Mouse (Mus musculus): ENCODE measurements around the gene Reep3.

The Reep3 gene

GRCm38 (mm10) chr10:67111044-67111798, 14.5 kb upstream of the Reep3 start:
- no peak for DNase-seq (ENCODE audit: low spot score in 2 of 2)

GRCm38 (mm10) chr10:67109635-67110034, 12.9 kb upstream of the Reep3 start:
- no peak for DNase-seq (ENCODE audit: low spot score in 2 of 2)

GRCm38 (mm10) chr10:67108096-67108495, 11.4 kb upstream of the Reep3 start:
- no peak for DNase-seq (ENCODE audit: low spot score in 2 of 2)

DNA sequence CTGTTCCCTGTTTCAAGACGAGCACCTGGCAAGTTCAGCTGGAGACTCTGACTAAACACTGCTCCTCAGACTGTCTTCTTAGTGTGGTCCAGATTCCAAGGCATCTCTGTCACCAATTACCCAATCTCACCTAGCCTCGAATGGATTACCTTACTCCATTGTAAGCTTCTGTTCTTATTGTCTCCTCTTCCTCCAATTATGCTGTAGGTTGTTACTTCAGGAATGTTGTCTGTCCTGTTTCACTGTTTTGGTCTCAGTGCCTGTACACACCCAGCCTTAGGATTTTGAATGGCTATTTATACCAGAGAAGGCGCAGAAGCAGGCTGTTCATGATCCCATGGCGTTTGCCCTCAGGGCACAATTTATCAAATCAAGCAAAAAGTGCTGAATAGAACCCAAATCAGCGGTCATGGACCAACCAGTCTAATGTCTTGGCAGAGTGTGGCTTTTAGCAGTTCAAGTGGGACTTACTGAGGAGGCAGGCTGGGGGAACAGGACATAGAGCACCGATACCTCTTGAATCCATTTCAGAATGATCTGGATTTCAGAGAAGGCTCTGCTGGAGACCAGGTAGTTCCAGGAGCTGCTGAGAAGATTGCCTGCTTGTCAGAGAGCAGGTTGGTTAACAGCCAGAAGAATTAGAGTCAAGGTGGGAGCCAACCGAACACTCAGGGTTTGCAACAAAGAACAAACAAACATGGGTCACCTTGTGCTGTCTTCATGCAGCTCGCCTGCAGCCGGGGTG, 10.4 kb upstream of the Reep3 start:
- DNase-seq (ENCODE audit: low spot score in 2 of 2), result no peak

DNA sequence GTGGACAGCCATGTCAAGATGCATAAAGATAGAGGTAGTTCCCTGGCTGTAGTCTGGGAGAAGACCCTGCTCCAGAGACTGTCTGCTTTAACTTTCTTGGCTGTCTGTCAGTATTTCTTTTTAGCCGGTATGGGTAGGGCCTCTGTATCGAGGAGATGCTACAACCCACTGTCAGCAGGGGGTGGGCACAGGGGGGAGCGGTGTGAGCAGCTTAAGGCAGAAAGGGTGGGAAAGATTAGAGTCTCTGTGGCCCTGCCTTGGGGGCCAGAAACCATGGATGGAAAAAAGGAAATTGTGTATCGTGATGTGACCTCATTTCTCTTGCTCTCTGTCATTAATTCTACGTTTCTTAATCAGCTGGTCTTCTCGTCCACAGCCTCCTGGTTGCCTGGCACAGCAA, 9.7 kb upstream of the Reep3 start:
- no peak for DNase-seq (ENCODE audit: low spot score in 2 of 2)

DNA sequence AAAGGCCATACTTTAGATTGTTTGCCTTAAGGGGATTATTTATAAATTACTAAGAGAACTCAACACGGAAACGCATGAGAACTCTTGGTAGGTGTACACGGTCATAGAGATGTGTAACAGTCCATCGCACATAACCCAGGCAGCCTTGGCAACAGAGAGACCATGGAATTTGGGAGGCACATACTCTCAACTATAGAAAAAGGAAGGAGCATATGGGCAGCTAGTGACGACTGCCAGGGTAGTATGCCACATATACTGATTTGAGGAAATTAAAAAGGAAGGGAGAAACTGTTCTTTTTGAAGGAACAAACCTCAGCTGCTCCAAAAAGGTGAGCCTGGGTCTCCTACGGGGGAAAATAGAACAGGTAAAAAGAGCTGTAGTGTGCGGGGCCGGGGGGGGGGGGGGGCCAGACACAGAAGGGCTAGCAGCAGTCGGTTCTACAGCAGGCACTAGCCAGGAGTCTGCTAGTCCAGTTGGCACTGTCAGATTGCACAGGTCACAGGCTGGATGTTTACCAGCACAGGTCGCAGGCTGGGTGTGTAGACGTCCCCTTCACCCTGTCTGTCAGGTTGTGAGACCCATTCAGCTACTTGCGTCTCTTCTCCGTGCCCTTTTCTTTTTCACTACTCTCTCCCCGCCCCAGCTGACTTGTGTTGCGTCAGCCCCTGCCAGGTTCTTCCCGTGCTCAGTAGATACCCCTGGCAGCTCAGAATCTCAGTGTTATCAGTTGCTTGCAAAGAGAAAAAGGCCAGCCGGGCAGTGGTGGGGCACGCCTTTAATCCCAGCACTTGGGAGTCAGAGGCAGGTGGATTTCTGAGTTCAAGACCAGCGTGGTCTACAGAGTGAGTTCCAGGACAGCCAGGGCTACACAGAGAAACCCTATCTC, 8.8 kb upstream of the Reep3 start:
- DNase-seq (ENCODE audit: low spot score in 2 of 2), result no peak

DNA sequence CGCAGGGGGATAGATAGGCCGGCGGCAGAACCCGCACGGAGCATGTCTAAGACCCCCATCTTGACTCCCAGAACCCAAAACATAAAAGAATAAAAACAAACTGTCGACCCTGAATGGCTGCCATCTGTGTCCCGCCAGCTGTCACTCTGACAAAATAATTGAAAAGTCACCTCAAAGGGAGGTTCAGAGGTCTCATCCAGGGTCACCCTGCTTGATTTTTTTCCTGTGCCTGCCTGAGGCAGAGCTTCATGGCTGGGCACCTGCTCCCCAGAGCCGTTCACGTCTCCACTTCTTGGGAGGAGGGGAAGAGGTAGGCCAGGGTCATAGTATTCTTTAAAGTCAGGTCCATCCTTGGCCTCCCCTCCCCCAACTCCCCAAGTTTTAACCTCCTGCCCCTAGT, 7.8 kb upstream of the Reep3 start:
- DNase-seq (ENCODE audit: low spot score in 2 of 2), result no peak

DNA sequence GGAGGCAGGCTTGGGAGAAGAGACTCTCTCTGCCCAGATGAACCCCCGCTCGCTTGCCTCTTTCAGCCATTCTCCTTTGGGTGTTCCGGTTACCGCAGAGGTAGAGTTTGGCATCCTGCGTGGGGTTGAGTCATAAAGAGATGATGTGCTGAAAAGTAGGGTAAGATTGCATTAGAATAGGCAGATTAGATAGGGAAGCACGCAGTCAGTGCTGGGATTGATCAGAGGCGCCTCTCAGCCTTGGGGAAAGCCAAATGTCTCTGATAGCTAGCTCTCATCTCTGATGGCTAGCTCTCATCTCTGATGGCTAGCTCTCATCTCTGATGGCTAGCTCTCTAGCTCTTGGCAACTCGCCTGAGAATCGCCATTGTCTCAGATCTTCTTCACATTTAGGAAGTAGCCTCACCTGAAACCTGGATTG, 4.1 kb upstream of the Reep3 start:
- DNase-seq (ENCODE audit: low spot score in 2 of 2), result no peak

- no peak for DNase-seq (ENCODE audit: low spot score in 2 of 2)
Measured at GRCm38 (mm10) chr10:67100011-67100661, 3.4 kb upstream of the Reep3 start.

DNA sequence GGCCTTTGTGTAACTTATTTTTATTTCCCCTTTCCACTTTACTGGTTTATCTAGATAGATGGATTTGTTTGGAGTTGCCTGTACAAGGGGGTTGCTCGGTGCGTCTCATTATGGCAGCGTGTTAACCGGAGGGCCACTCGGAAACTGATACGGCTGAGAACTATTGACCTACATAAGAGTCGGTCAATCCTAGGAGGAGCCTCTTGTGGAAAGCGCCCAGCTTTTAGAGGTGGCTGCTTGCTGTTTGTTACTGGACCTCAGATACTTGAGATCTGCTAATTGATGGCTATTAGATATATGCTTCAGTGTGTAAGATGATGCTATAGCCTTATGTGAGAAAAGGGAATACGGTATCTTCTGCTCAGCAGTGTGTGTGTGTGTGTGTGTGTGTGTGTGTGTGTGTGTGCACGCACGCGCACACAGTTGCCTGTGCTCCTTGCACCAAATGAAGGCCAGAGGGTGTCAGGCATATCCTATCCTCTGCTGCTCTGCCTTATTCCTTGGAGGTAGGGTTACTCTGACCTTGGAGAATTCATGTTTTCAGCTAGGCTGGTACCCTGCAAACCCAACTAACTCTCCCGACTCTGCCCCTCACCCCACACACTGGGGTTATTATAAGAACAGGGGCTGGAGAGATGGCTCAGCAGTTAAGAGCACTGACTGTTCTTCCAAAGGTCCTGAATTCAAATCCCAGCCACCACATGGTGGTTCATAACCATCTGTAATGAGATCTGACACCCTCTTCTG, 2.6 kb upstream of the Reep3 start:
- no peak for DNase-seq (ENCODE audit: low spot score in 2 of 2)

DNA sequence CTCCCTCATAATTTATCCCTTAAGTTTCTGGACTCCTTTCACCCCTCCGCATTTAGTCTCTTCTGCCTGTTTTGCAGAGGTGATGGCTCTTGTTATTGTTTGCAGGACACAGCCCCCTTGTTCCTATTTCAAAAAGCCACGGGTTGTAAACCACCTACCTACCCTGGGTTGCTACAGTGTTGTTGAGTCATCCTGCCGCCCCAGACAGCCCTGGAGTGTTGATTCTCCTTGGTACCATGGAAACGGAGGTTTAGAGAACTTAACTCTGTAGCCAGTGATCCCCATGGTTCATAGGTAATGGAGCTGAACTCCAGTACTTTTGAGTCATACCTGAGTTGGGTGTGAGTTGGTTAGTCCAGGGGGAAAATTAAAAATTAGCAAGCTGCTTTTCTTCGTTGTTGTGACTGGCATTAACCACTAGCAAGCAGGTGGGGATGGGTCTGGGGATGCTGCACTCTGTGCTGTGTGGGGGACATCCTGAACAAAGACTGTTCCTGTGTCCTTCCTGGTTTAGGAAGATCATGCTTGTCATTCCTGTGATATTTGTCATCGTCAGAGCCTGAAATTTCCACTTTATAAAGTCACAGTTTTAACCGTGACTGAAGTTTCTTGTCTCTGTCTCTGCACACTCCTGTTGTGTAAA, 1.8 kb upstream of the Reep3 start:
- no peak for DNase-seq (ENCODE audit: low spot score in 2 of 2)

- no peak for DNase-seq (ENCODE audit: low spot score in 2 of 2)
Measured at GRCm38 (mm10) chr10:67097437-67098150, 849 bp upstream of the Reep3 start.

DNA sequence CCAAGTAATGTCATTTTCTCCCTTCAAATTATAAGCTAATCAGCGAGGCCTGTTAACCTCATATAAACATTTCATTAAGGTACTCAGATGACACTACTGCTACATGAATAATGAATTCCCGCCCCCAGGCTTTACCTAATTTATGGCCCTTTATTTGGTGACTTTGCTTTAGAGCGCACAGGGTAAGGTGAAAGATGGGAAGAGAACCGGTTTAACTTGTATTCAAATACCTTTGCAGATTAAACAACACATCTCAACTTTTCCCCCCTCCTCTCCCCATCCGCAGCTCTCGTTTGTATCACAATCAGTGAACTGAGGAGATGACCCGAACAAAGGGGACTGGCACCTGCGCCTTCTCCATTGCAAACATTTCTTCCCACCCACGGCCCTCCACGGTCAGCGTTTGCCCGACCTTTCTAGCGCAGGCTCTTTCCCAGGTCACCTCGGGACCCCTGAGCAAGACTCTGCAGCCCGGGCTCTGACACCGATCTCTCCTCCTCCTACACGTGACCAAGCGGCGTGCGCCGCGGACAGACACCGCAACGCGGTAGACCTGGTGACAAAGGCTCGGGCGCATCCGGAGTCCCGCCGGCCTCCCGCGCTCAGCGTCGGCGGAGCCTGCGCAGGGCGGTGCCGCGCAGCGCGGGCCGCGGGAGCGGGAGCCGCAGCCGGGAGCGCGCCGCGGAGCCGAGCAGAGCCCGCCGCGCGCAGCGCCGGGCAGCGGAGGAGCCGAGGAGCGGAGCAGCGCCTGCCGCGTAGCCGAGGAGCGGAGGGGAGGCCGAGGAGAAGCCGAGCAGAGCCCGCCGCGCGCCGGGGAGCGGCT, 736 bp downstream of the Reep3 start, which contains the start of gene Jmjd1c:
TSS of gene Jmjd1c (plus strand) at position 328 of the 823 bp plus-strand sequence.
- peak; percentile 63 to 64 for DNase-seq (ENCODE audit: low spot score in 2 of 2)

GRCm38 (mm10) chr10:67094922-67095321, 1.8 kb downstream of the Reep3 start:
- no peak for DNase-seq (ENCODE audit: low spot score in 2 of 2)

- no peak for DNase-seq (ENCODE audit: low spot score in 2 of 2)
Measured at GRCm38 (mm10) chr10:67090611-67091010, 6.1 kb downstream of the Reep3 start.

DNA sequence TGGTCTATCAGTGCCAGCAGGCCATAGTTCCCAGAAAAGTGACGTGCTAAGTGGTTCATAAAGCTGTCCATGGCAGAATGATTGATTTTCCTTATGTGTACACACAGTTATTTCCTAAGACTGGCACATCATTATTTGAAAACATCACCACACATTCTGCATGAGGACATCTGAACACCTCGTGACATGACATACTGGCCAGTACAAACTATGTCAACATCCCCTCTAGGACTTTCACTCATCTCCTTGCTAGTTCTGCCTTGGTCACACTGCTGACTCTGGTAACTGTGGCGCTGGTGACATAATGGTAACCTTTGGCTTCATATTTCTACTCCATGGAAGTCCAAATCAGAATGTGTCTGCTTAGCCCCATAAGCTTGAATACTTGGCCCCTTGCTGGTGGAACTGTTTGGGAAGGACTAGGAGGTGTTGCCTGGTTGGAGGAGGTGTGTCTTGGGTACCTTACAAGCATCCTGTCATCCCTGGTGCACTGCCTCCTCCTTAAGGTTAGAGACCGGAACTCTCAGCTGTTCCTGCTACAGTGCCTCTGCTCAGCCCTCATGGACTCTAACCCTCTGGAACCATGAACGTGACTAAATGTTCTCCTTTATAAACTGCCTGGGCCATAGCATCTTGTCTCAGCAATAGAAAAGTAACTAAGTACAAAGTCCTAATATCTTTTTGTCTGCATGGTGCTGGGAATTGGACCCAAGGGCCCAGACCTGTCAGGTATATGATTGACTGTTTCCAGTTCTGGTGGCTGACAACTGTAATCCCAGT, 9.1 kb downstream of the Reep3 start:
- DNase-seq (ENCODE audit: low spot score in 2 of 2), result no peak

- no peak for DNase-seq (ENCODE audit: low spot score in 2 of 2)
Measured at GRCm38 (mm10) chr10:67085916-67086315, 10.8 kb downstream of the Reep3 start.

GRCm38 (mm10) chr10:67085124-67085523, 11.6 kb downstream of the Reep3 start:
- DNase-seq (ENCODE audit: low spot score in 2 of 2), result no peak
